Mouse (Mus musculus) embryonic stem cell, embryonic (primary cell): ENCODE data around the gene Exoc4.

Experiments used
- CTCF ChIA-PET, 4 experiments: fragments of 300-600 bp in 2 of 4; fragments of 350-600 bp in 2 of 4; sonication (Branson Sonifier 250); formaldehyde crosslinking; loops; one replicate each; lab custom pipeline; 2022; ENCODE audit warnings: inconsistent platforms in 2 of 4; lab: Charles Lee
- POLR2A ChIA-PET, 4 experiments: fragments of 300-600 bp in 2 of 4; fragments of 350-600 bp in 2 of 4; sonication (Branson Sonifier 250); formaldehyde crosslinking; loops; one replicate each; lab custom pipeline; 2022; ENCODE audit warnings: antibody characterized with exemption in 4 of 4, inconsistent platforms in 1 of 4; lab: Charles Lee

Gene Exoc4

DNA sequence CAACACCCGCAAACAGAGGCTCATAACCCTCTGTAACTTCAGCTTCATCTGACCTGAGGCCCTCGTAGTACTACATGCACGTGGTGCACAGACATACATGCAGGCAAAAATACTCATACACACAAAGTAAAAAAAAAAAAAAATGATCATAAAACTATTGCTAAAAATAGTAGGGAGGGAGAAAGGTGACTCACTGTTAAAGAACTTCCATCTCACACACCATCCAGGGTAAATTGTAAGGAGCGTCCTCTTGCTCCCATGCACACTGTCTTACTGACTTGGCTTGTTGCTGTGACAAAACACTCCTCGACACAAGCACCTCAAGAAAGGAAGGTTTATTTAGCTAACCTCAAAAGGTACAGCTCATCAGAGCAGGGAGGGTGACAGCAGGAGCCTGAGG, 723.9 kb downstream of the Exoc4 start:
- CTCF ChIA-PET, result interaction anchor here in 1 of 4 experiments (0.9 kb wide), 1 partner anchor 10 kb away, joined by 3 read pairs; no protein-coding TSS in a partner anchor
- POLR2A ChIA-PET, result interaction anchor here in 3 of 4 experiments (0.6 to 1.2 kb wide), 4 partner anchors 8 to 236 kb away, joined by 3 read pairs; no protein-coding TSS in a partner anchor

DNA sequence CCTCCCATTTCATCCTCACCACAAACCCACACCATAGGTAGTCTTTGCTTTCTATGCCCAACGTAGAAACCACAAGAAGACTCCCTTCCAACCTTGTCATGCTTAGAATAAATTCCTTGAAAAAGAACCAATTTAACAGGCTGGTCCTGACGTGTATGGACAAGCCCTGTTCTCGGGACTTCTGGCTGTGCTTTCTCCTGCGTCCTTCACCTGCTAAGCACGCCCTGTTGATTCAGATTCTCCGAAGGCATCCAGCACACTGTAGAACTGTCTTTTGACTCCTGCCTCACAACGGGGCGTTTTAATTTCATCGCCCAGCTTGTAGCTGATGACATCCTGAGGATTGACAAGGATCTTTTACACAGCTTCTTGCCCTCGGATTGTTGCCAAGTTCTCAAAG, 727.7 kb downstream of the Exoc4 start:
- POLR2A ChIA-PET, result no interaction called here
- CTCF ChIA-PET, result interaction anchor here in 3 of 4 experiments (0.6 to 1.4 kb wide), 5 partner anchors 22 to 801 kb away, joined by 3 to 9 read pairs (median 4); no protein-coding TSS in a partner anchor

DNA sequence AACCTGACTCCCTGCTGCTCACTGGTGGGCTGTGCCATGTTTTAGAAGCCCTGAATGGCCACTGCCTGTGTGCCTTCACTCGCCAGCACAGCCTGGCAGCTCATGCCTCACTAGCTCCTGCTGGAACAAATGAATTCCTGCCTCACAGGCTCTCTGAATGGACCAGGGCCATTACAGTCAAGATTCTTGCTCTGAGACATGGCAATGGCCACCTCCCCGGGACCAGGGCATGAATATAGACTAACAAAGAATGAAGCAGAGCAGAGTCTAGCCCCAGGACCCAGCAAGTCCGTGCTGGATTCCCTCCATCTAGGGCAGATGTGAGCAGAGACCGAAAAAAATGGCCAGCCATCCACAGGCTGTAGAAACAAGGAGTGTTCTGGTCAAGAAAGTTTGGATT, 728.6 kb downstream of the Exoc4 start:
- ChIA-PET CTCF (interaction anchor here in 1 of 4 experiments (1.0 kb wide), 1 partner anchor 21 kb away, joined by 4 read pairs; no protein-coding TSS in a partner anchor), POLR2A (interaction anchor here in 2 of 4 experiments (0.6 to 0.8 kb wide), 2 partner anchors 211 to 212 kb away, joined by 3 to 4 read pairs; no protein-coding TSS in a partner anchor)

DNA sequence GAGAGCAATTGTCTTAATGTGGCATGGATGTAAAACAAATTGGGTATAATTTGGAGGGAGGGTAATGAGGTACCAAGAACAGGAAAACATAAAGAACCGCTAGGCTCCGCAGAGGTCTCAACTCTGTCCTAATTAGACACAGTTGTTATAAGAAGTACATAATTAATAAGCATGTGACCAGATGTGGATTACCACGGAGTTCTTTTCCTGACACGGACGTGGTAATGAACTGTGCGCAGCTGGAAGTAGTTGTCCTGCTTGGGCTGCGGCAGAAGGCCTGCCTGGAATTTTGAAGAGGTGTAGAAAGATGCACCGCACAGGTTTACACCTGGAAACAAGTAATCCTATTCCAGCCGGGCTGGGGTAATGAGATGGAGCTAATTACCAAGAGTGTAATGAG, 729.0 kb downstream of the Exoc4 start:
- POLR2A ChIA-PET, result interaction anchor here in 1 of 4 experiments (0.8 kb wide), 1 partner anchor 212 kb away, joined by 3 read pairs; no protein-coding TSS in a partner anchor
- CTCF ChIA-PET, result interaction anchor here in 1 of 4 experiments (0.6 kb wide), 1 partner anchor 1202 kb away, joined by 4 read pairs; no protein-coding TSS in a partner anchor

DNA sequence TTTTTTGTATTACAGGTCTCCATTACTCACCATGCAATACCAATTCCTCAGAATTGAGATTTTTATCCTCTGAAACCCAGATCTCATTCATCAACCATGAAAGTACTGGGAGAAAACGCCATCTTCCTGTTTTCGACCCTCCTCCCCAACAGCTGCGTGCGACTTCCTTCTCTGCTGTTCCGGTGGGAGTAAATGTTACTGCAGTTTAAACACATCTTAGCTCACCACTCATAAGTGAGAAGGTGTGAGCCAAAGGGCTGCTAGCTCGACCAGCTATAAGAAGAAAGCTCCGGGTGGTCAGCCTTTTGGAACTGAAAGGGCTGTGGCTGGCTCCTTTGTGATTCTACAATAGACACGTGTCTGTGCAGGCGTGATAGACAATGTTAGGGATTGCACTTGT, 733.8 kb downstream of the Exoc4 start:
- CTCF ChIA-PET, result interaction anchor here in 1 of 4 experiments (0.5 kb wide), 1 partner anchor 808 kb away, joined by 4 read pairs; no protein-coding TSS in a partner anchor
- POLR2A ChIA-PET, result interaction anchor here in 1 of 4 experiments (1.3 to 1.9 kb wide), 4 partner anchors 10 to 46 kb away, joined by 4 to 8 read pairs (median 6); partner anchors contain the start of gene Lrguk

DNA sequence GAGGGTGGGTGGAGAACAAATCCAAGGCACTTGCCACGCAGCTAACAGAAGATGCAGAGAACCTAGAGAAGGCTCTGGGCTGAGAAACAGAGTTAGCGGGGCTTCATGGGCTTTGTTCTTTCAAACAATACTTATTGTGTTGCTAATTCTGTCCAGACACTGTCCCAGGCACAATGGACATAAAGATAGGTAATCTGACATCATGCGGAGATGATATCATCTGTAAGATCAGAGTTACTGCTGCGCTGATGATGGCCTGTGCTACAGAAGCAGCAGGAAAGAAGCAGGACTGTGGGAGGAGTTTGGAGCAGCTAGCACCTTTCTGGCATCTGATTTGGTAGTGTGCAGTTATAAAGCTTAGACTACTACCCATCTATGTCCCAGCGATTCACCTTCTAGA, 738.2 kb downstream of the Exoc4 start:
- ChIA-PET CTCF (interaction anchor here in 2 of 4 experiments (0.6 to 1.0 kb wide), 2 partner anchors 695 to 813 kb away, joined by 3 to 6 read pairs; no protein-coding TSS in a partner anchor), POLR2A (interaction anchor here in 3 of 4 experiments (0.7 to 1.4 kb wide), 5 partner anchors 10 to 1350 kb away, joined by 3 read pairs; no protein-coding TSS in a partner anchor)

DNA sequence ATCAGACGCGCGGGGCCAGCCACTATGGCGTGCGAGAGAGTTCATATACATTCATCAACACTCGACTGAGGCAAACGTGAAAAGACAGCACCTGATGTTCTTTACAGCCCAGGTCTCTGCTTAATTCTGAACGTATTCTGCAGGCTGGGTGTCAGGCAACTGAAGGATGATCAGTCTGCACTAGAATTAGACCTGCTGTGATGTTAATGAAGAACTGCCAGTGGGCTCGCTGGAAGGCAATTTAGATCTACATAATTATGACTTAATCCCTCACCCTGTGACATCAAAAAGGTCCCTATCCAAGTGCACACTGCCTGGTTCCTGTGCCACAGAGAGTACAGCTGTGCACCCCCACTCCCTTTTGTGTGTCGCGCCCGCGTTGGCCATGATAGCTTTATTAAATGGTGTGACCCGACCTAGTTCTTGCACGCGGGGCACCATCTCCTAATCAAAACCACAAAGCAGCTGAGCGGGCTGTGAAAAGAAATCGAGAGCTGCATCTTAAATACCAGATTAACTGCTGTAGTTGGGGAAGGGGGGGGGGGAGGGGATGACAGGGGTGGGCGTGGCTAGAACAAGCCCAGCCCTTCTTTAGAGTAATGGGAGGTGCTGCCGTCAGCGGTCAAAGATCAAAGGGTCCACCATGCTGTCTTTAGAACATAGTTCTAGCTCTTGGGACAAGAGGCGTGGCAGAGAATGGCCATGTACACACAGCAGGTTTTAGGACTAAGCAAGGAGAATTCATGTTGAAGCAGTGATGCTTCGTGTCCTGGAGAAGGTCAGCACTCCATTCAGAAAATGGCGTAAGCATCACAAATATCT, 743.5 kb downstream of the Exoc4 start:
- ChIA-PET CTCF (interaction anchor here in 3 of 4 experiments (0.6 to 0.7 kb wide), 3 partner anchors 195 to 302 kb away, joined by 3 to 8 read pairs (median 4); no protein-coding TSS in a partner anchor), POLR2A (interaction anchor here in 2 of 4 experiments (0.6 to 1.6 kb wide), 8 partner anchors 11 to 283 kb away, joined by 3 to 6 read pairs (median 4); no protein-coding TSS in a partner anchor)

DNA sequence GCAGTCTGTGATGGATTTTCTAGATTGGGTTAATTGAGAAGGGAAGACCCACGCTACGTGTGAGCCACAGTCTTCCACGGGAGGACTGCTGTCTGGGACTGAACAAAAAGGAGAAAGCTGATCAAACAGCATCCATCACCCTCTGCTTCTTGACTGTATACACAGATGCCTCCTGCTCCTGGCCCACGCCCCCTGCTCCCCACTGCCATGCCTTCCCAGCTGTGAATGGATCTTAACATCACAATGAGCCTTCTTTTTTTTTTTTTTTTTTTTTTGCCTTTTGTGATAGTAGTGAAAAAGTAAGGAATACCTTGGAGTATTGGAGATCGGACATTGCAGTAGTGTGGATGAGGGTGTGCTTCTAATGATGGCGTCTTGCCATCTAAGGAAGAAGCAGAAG, 745.0 kb downstream of the Exoc4 start:
- CTCF ChIA-PET, result interaction anchor here in 1 of 4 experiments (0.7 kb wide), 1 partner anchor 291 kb away, joined by 4 read pairs; no protein-coding TSS in a partner anchor

DNA sequence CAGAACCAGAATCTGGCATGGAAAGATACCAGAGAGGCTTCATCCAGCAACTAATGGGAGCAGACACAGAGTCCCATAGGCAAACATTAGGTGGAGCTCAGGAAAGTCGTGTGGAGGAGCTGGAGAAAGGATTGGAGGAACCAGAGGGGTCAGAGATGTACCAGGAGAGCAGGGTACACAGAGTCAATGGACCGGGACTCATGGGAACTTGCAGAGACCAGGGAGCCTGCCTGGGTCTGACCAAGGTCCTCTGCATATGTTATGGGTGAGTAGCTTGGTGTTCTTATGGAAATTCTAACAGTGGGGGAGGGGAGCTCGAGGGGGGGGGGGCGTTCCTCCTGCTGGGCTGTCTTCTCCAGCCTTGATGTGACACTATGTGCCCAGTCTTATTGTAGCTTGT, 749.7 kb downstream of the Exoc4 start:
- ChIA-PET POLR2A (interaction anchor here in 3 of 4 experiments (0.6 to 1.6 kb wide), 13 partner anchors 8 to 279 kb away, joined by 3 to 8 read pairs (median 3); no protein-coding TSS in a partner anchor), CTCF (interaction anchor here in 2 of 4 experiments (0.5 to 0.8 kb wide), 3 partner anchors 22 to 194 kb away, joined by 3 to 8 read pairs (median 4); no protein-coding TSS in a partner anchor)

More for the DNA sequence above, 745.0 kb downstream of the Exoc4 start:
- POLR2A ChIA-PET, result interaction anchor here in 3 of 4 experiments (0.6 to 1.6 kb wide), 6 partner anchors 93 to 726 kb away, joined by 3 to 5 read pairs (median 4); no protein-coding TSS in a partner anchor

DNA sequence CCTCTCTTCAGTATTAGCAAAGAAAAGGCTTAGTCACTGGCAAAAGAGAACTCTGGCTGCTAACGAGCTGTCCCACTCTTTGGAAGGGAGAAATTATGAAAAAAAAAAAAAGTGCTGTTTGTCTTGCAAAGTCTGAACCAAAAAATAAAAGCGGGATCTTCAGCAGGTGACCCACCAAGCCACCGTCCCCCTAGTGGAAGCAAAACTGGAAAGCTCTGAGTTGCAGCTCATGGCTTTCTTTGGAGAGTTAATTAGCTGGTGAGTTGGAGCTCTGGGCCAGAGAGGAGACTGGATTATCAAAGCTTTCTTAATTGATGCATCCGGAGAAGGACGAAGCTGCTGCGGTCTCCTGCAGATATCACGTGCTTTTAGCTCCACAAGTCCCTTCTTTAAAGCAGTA, 750.6 kb downstream of the Exoc4 start:
- ChIA-PET POLR2A (interaction anchor here in 2 of 4 experiments (0.6 to 1.4 kb wide), 9 partner anchors 14 to 680 kb away, joined by 3 to 8 read pairs (median 3); no protein-coding TSS in a partner anchor), CTCF (interaction anchor here in 2 of 4 experiments (0.6 to 0.8 kb wide), 4 partner anchors 23 to 526 kb away, joined by 3 to 8 read pairs (median 3); no protein-coding TSS in a partner anchor)

DNA sequence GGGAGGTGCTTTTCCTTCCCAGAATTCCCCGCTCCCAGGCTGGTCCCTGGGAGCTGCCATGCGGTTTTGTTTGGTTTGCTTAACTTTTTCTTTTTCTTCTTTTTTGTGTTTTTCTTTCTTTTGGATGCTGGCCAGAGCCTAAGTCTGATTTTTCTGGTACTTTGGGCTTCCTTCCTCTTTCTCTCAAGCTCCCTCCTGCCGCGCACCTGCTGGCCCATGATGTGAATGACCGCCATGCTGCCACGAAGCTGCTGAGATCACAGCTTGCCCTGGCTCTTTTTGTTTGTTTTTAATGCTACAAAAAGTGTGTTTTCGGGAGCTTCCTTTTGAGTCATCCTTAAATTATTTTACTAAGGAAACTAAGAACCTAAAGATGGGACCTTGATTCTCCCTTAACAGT, 751.8 kb downstream of the Exoc4 start:
- POLR2A ChIA-PET, result interaction anchor here in 1 of 4 experiments (0.9 to 1.6 kb wide), 4 partner anchors 14 to 189 kb away, joined by 3 to 8 read pairs (median 4); no protein-coding TSS in a partner anchor

DNA sequence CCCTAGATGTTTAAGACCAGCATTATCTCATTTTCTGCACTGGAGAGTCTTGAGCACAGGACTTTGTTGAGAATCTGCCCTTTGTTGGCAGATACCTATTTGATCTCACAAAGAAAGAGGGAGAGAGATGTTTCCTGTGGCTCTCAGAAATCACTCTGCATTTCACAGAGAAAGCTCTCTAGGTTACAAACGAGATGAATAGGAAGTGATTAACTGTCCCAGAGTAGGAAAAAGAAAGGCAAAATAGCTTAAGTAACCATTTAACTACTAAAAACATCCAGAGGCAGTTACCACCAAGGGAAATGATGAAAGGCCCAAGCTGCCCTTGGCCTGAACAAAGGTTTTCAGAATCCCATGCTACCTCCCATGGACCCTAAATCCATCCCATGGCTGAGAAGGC, 754.1 kb downstream of the Exoc4 start:
- CTCF ChIA-PET, result no interaction called here
- POLR2A ChIA-PET, result interaction anchor here in 2 of 4 experiments (0.6 to 0.8 kb wide), 2 partner anchors 61 to 500 kb away, joined by 3 read pairs; no protein-coding TSS in a partner anchor

More for the DNA sequence above, 751.8 kb downstream of the Exoc4 start:
- CTCF ChIA-PET, result no interaction called here

DNA sequence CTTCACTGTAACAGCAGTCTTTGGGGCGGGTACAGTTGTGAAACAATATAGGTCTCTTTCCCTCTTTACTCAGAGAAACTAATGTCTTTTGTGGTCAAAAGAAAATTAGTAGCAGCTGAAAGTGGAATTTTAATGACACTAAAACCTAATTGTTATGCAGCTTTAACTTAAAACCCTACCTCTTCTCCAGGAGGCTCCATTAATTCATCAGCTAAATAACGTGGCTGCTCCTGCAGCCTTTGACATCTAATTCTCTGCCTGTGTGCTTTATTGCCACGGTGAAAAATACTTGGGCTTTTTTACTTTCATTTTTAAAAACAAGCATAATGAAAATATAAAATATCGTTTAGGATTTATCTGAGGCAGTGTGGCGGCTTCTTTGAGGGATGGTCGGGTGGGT, 764.6 kb downstream of the Exoc4 start:
- CTCF ChIA-PET, result no interaction called here
- POLR2A ChIA-PET, result interaction anchor here in 1 of 4 experiments (1.9 kb wide), 1 partner anchor 14 kb away, joined by 5 read pairs; no protein-coding TSS in a partner anchor
